Mouse (Mus musculus) thymus, postnatal 36 days (tissue): Measurements from ENCODE around the gene Zmynd10.
"Not testable (repeated sequence)": the region's sequence is repeated elsewhere in the genome, so short reads cannot be mapped to it uniquely, and the experiment has no call there.

Experiments
- DNase-seq, 2 experiments: peaks; one replicate each; pipeline ENCODE4 v3.0.0; 2022; ENCODE audit warnings: mixed read lengths in 2 of 2

Gene Zmynd10

DNA sequence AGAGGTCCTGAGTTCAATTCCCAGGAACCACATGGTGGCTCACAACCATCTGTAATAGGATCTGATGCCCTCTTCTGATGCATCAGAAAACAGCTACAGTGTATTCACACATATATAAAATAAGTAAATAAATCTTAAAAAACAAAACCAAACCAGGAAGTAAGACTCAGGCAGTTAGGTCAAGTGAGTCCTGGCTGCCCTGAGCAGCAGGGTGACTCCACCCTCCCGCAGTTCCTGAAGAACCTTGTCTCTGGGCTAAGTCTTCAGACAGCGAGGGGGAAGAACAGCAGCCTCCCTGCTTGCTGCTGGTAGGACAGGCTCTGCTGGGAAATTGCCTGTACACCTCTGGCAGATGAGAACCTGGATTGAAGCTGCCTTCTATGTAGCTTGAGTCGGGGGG, 9.2 kb downstream of the Zmynd10 start:
- no peak for DNase-seq

DNA sequence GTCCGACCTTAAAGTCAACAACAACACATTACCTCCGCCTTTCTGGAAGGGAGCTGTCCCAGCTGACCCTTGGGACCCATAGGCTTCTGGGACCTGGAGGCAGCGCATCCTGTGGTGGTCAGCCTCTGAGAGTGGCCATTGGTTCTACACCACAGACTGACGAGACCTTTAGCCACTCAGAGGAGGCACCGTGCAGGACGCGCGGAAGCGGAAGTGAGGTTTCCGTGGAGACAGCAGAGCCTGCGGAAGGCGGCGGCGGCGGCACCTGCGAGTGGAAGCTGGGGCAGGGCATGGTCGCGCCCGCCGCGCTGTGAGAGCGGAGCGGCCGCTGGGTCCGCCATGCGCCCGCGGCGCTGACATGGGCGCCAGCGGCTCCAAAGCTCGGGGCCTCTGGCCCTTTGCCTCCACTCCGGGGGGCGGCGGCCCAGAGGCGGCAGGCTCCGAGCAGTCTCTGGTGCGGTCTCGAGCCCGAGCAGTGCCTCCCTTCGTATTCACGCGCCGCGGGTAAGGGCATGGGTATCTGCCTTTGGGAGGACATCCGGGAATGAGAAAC, 16.0 kb downstream of the Zmynd10 start, which contains the start of gene Tusc2:
TSS of gene Tusc2 (plus strand) at position 227 of the 553 bp plus-strand sequence.
- peak; percentile 91 to 95 for DNase-seq

DNA sequence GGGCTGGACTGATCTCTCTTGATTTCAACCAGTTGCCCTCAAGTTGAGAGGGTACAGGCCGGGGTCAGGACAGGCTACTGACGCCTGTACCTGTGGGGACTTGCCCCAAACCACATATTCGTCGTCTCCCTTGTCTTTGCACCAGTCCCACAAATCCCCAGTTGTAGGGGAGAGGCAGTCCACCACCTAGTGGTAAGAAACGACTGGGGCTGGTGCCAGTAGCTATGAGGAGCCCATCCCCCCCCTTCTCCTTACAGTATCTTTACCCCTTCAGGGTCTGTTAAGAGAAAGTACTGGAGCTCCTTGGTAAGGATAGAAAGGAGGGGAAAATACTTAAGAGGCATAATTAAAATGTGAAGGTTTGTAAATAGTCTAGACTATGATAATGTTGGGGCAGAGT, 18.5 kb downstream of the Zmynd10 start:
- DNase-seq: peak in 1 of 2 experiments; percentile 15

DNA sequence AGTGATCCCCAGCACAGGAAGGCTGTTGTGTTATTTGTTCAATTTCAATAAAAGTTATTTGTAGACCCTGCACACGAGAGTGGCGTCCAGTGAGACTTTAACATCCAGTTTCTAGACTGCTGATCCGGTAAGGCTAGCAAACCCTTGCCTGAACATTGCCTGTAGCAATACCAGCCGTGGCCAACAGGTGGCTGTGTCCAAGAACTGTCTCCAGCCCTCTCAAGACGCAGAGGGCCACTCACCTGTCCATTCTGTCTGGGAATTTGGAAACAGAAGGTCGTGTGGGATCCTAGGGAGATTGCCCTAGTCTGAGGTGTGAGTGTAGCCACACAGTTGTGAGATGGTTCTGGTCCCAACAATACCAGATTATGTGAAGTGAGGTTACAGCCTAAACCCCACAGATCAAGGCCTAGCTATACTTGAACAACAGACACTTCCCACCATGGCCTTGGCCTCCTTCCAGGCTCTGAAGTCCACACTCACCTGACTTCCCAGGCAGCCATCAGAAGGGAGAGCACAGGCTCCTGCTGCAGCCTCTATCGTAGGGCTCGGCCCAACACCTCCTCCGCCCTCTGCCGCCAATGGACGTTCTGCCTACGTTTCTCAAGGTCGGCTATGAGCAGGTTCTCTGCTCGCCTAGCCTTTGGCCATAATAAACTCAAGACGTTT, 19.1 kb downstream of the Zmynd10 start:
- DNase-seq: peak; percentile 72 to 78

DNA sequence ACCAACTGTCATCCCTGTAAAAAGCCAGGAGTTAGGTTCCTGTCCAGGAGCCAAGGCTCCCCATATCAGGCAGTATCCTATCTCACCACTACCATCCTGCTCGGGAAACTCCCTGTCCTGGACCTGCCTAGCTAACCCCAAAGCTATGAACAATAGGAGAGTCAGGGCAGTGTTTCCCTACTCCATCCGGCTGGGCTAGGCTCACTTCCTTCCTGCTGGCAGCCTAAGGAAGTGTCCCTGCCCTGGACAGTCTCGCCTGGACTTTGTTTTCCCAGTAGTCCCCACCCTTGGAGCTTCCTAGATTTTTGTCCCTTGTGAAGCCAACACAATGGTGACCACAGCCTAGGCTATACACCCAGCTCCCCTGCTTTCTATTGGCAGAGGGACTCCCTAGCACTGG, 19.8 kb downstream of the Zmynd10 start:
- DNase-seq: no peak

DNA sequence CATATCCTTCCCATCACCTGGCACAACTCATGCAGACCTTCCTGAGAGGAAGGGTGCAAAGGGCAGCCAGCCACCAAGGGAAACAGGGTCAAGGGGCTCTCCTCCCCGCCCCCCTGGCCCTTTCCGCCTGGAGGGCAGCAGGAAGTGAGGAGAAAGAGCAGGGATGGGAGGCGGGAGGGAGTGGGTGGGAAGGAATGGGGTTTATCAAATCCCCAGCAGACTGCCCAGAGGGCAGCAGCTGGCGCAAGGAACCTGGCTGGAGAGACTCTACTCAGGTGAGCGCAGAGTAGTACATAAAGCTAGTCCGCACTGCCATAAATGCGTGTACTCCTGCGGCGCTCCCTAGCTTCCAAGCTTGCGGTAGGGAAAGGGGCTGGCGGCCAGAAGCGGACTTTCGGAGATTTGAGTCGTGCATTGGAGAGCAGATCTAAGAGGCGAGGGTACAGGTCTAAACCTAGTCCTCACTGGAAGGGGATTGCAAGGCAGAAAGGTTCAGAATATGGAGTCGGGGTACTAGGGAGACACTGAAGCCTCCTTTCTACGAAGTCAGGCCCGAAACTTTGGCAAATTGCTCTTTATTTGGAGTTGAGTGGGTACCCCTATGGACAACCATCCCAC, 20.7 kb downstream of the Zmynd10 start, which contains the start of gene Hyal2:
TSS of gene Hyal2 (plus strand) at position 244 of the 618 bp plus-strand sequence.
- peak in 1 of 2 experiments; percentile 26 for DNase-seq

DNA sequence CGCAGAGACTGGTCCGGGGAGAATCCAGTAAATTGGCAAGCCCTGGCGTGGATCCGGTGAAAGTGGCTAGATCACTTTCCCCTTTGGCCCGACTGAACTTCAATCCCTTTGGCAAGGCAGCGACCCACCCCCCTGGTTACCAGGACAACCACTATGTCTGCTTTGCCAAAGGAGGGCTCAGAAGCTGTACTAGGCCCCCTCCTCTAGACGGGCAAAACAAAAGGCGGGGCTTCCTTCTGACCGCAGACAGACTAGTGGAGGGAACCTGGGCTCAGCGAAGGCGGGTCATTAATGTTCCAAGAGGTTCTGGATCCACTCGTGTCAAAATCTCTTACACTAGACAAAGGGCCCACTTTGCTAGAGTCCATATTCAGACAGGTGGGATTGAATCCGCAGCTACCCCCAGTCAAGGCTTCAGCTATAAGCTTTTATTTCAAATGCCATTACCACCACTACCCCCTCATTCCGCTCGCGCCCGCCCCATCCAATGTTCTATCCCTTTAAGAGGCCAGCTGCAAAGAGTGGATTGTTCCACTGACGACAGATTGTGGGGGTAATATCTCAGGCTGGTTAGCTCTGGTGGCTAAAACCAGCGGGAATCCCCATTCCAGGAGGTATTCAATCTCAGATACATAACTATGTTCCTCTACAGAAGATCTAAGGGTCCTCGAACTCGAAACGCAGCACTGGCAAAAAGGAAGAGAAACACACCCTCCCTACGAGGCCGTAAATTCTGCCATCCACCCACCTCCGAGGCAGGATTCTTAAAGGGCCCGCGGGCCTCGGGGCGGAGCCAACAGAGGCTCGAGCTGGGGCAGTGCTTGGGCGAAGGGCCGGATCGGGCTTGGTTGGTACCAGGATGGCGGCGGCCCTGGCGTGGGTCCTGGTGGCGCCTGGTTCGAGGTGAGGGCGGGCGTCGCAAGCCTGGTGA, 21.5 kb downstream of the Zmynd10 start:
- DNase-seq: peak; percentile 82 to 83

DNA sequence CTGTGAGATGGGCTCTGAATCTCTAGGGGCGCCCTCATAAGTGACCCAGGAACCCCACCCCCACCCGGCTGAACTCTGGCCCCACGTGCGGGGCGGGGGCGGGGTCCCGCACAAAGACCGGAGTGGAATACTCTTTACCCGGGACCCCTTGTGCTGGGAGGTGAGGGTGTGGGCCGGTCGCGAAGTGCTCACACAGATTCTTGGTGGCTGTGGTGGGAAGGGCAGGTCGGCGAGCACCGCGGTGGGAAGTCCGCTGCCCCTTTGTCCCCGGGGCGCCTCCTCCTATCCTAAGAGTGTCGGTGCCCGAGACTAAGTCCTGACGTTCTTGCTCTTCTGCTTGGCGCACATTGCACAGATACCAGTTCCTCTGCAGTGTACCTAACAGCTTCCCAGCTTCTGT, 22.2 kb downstream of the Zmynd10 start:
- no peak for DNase-seq

DNA sequence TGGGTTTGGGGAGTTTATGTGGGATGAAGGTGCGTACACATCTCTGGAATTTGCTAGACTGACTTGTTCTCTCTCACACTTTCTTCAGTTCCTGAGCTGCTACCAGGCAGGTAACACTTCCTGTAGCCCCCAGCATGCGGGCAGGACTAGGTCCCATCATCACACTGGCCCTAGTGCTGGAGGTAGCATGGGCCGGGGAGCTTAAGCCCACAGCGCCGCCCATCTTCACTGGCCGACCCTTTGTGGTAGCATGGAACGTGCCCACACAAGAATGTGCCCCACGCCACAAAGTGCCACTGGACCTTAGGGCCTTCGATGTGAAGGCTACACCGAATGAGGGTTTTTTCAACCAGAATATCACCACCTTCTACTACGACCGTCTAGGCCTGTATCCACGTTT, 22.9 kb downstream of the Zmynd10 start:
- DNase-seq: no peak

DNA sequence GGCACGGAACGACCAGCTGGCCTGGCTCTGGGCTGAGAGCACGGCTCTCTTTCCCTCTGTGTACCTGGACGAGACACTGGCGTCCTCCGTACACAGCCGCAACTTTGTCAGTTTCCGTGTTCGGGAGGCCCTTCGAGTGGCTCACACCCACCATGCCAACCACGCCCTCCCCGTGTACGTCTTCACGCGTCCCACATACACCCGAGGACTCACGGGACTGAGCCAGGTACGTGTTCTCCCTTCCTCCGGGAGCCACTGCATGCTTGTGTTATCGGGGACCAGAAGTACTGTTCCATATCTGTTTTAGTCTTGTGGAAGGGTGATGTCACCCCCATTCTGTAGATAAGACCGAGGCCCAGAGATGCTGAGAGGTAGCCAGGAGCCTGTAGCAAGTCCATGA, 23.7 kb downstream of the Zmynd10 start:
- DNase-seq: no peak

DNA sequence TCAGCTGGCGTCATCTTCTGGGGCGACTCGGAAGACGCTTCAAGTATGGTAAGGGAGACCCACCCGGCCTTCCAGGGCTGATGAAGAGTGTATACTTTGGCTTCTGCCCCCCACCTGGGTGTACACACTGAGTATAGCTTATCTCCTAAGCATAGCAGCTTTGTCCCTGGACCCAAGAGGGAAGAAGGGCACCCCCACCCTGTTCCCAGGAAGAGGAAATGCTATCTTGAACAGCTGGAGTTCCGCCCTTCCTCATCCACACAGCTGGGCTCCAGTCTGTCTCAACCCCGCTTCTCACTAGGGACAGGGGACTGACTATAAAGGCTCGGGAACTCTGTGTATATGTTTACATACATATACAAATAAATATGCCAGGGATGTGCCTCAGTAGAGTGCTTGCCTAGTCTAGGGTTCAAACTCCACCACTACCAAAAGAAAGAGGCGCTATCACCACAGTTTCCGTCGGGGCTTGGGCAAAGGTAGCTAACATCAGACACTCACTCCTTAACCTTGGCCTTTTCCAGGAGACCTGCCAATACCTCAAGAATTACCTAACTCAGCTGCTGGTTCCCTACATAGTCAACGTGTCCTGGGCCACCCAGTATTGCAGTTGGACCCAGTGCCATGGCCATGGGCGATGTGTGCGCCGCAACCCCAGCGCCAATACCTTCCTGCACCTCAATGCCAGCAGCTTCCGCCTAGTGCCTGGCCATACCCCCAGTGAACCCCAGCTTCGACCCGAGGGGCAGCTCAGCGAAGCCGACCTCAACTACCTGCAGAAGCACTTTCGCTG, 24.6 kb downstream of the Zmynd10 start:
- DNase-seq: peak in 1 of 2 experiments; percentile 8

DNA sequence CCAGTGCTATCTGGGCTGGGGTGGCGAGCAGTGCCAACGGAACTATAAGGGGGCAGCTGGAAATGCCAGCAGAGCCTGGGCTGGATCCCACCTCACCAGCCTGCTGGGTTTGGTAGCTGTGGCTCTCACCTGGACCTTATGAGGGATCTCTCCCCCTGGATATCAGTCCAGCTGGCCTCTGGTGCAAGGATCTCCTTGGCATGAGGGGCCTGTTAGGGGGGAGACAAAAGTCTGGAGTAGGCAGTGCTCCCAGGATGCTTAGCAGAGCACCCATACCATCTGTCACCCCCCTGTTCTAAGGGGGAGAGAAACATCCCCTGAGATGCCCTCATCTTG, 25.2 kb downstream of the Zmynd10 start:
- DNase-seq: no peak

DNA sequence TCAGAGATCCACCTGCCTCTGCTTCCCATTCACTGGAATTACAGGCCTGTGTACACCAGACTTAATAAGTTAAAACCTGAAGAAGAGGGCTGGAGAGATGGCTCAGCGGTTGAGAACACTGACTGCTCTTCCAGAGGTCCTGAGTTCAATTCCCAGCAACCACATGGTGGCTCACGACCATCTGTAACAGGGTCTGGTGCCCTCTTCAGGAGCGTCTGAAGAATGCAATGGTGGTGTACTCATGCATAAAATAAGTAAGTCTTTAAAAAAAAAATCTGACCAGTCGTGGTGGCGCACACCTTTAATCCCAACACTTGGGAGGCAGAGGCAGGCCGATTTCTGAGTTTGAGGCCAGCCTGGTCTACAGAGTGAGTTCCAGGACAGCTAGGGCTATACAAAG, 26.7 kb downstream of the Zmynd10 start:
- not testable (repeated sequence) for DNase-seq

DNA sequence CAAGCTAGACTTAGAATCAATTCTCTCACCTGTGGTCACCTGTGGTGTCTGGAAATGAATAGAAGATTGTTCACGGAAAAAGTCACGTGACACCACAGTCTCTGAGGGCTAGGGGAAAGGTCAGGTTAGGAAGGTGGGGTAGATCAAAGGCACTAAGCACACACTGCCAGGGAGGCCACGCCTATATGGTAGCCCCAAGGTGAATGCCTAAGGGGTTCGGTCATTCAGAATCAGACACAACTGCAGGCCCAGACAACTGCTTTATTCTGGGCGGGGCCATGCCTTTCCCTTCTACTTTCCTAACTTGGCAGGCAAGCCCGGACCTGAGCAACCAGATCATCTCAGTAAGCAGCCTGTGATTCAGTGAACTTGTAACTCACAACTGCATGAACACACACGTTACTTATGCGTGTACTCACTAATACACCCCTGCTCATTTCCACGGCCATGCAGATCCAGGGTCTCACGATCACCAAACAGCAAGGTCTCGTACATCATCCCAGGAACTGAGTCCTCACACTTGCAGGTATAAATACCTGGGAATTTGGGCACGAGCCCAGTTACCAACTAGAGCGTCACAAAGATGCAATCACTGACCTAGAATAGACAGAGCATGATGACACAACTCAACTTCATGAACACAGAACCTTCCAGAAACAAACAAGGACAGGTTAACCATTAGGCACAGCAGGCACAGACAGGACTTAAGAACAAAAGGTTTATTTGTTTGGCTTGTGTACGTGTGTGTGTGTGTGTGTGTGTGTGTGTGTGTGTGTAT, 28.7 kb downstream of the Zmynd10 start:
- no peak for DNase-seq

DNA sequence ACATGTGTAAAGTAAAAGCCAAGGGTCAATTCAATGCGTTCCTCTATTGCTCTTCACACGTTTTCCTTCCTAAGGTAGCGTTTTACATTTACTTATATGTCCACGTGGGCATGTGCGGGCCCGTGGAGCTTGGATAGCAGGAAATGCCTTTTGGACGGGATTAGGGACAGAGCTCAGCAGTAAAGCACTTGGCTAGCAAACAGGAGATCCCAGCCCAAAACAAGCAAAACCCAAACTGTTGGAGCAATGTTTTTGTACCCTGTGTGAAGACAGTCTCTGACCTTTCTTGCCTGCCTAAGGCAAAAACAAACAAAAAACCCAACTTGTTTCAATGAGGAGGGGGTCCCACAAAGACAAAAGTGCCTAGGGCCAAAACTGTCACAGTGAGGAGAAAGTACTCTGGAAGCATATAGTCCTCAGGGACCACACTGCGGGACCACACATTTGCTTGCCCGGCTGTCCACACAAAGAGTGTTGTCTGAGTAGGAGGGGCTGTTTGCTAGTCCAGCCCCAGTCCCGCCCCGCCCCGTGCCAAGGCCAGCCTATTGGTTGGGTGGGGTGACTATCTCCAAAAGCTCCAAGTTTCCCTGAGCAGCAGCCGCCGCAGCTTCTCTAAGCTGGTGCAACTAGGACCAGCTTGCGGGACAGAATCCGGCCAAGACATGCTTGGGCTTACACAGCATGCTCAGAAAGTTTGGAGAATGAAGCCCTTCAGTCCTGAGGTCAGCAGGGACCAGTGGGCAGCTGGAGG, 29.4 kb downstream of the Zmynd10 start, which contains the start of gene Hyal1:
TSS of gene Hyal1 (plus strand) at position 571 of the 751 bp plus-strand sequence.
- DNase-seq: no peak

DNA sequence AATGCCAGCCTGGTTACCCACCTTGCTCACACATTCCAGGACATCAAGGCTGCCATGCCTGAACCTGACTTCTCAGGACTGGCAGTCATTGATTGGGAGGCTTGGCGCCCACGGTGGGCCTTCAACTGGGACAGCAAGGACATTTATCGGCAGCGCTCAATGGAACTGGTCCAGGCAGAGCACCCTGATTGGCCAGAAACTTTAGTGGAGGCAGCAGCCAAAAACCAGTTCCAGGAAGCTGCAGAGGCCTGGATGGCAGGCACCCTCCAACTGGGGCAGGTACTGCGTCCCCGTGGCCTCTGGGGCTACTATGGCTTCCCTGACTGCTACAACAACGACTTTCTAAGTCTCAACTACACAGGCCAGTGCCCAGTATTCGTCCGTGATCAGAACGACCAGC, 30.8 kb downstream of the Zmynd10 start:
- DNase-seq: no peak

DNA sequence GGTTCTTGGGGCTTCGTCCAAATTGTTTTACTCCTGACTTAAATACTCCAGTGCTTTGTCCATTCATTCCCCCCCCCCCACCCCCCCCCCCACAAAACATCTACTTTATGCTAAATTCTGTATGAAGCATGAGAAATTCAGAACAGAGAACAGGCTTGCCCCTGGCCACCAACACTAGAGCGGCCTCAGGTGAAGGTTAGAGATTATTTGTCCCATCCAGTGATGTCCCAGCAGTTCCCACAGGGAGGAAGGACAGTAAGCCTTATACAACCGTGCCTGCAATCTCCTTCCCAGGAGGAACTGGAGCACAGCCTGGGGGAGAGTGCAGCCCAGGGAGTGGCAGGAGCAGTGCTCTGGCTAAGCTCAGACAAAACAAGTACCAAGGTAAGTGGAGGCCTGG, 31.5 kb downstream of the Zmynd10 start, which contains the start of gene Naa80:
TSS of gene Naa80 (plus strand) at position 301 of the 400 bp plus-strand sequence.
- no peak for DNase-seq

DNA sequence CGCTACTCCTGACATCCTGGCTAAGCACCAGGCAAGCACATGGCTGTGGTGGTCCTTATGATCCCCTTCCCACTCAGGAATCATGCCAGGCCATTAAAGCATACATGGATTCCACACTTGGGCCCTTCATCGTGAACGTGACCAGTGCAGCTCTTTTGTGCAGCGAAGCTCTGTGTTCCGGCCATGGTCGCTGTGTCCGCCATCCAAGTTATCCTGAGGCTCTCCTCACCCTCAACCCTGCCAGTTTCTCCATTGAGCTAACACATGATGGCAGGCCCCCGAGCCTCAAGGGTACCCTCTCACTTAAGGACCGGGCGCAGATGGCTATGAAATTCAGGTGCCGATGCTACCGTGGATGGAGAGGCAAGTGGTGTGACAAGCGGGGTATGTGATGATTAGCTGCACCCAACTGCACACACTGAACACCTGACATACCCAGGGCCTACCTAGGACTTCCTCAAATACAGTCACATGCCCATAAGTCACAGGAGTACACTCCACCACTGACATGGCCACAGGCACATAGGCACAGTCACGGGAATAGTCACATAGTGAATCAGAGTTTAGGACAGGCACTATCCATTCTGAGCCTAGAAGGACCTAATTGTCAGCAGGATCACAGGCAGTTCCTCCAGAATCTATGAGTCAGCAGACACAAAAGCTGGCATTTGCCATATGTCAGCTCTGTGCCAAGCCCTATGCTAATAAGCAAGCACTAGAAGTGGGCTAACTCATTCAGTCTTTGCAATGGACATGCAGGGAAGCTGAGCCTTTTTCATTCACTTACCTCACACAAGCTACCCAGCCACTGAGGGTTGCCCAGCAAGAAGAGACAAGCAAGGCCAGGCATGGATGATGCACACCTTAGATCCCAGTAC, 32.2 kb downstream of the Zmynd10 start:
- no peak for DNase-seq

DNA sequence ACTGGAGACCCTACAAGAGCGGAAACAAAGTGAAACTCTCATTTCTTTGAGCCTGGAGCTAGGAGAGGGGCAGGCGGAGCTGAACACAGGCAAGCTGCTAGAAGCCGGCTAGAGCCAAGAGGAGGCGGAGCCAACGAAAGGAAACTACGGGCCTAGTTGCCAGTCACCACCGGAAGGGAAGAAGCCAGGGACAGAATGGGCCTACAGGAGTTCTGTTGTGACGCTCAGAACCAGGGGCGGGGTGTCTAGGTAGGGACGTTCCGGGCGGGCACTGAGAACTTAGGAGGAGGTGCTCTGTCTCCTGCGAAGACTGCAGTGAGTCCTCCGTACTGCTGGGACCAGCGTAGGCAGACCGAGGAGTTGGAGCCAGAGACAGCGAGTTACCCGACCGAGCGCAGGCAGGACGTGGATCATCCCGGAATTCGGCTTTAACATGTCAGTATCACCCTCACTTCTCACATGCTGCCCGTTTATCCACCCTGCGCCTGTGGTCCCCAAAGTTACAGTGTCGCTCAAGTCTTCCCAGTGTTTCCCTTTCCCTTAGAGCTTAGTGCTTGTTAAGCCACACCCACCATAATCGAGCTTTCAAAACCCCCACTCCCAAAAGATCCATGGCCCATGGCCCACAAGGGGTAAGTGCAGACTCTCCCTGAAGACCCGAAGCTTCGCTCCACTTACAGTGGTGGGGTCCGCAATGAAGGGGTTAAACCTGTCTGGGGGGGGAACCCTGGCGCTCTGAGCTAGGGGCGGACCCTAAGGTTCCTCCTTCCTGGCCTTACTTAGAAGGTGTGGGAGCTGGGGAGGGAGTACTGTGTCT, 33.6 kb downstream of the Zmynd10 start, which contains the start of gene Hyal3:
TSS of gene Hyal3 (plus strand) at position 318 of the 817 bp plus-strand sequence.
- peak; percentile 83 to 88 for DNase-seq
